Mouse (Mus musculus): ENCODE measurements at regions not wholly inside any gene's neighbourhood (a gene's known extent, or its start where the extent isn't known, plus 50 kb on each side); places are given as distances from the start of the nearest gene placed in this dataset.

GRCm38 (mm10) chr8:79476012-79476411 is 76.7 kb upstream of the Smad1 start:
- 64% methylated on average over 5 of the region's 5 CpGs for WGBS (ENCODE audit: insufficient replicate concordance)

DNA sequence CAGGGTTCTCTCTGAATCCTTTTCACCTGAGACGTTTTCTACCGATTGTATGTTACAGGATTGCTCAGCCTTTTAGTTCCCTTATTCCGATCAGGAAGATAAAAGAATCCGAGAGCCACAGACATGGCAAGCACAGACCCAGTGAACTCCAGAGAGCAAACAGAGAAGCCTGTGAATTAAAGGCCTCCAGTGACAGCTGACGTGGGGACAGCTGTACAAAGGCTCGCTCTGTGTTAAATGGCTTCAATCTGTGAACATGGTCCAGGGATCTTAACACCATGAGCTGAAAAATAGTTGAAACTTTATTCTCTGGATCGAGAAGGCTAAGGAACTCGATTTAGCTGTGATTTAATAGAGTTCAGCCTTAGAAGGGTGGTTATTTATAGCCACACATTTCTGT is 75.4 kb upstream of the Smad1 start:
- no peaks in the 10 kb centered on the region for H3K27me3 ChIP-seq (ENCODE audit: control insufficient read depth, insufficient read depth, low read depth, low read length)
- H3K36me3 ChIP-seq (ENCODE audit: control insufficient read depth, insufficient read depth): no peaks in the 10 kb centered on the region
- no peak overlapping the region for H3K27ac ChIP-seq (ENCODE audit: low read length)
- H3K4me3 ChIP-seq (ENCODE audit: low read depth, low read length): no peak overlapping the region
- no peaks in the 10 kb centered on the region for H3K4me1 ChIP-seq (ENCODE audit: control insufficient read depth, low read depth, low read length)
- ATAC-seq (ENCODE audit: low read depth): no peak
- 55% methylated on average over 8 of the region's 8 CpGs for WGBS (ENCODE audit: insufficient replicate concordance)
- no peak overlapping the region for H3K4me2 ChIP-seq (ENCODE audit: low read depth, low read length)
- H3K9ac ChIP-seq (ENCODE audit: low read depth, low read length): no peak overlapping the region
- H3K9me3 ChIP-seq (replicated peaks; ENCODE audit: control insufficient read depth, low read length): no peaks in the 10 kb centered on the region

More at GRCm38 (mm10) chr8:79476012-79476411, 76.7 kb upstream of the Smad1 start:
- ATAC-seq (ENCODE audit: low read depth): no peak
- Histone ChIP-seq H3K27ac (ENCODE audit: low read length) (no peak overlapping the region), H3K36me3 (ENCODE audit: control insufficient read depth, insufficient read depth) (no peaks in the 10 kb centered on the region), H3K27me3 (ENCODE audit: control insufficient read depth, insufficient read depth, low read depth, low read length) (no peaks in the 10 kb centered on the region), H3K9me3 (replicated peaks; ENCODE audit: control insufficient read depth, low read length) (no peaks in the 10 kb centered on the region), H3K4me1 (ENCODE audit: control insufficient read depth, low read depth, low read length) (no peaks in the 10 kb centered on the region), H3K4me3 (ENCODE audit: low read depth, low read length) (no peak overlapping the region), H3K9ac (ENCODE audit: low read depth, low read length) (no peak overlapping the region), H3K4me2 (ENCODE audit: low read depth, low read length) (no peak overlapping the region)

GRCm38 (mm10) chr8:79452101-79452500 is 52.8 kb upstream of the Smad1 start:
- H3K27me3 ChIP-seq (ENCODE audit: control insufficient read depth, insufficient read depth, low read depth, low read length): no peaks in the 10 kb centered on the region
- no peaks in the 10 kb centered on the region for H3K36me3 ChIP-seq (ENCODE audit: control insufficient read depth, insufficient read depth)
- no peak overlapping the region for H3K27ac ChIP-seq (ENCODE audit: low read length)
- H3K9me3 ChIP-seq (replicated peaks; ENCODE audit: control insufficient read depth, low read length): no peaks in the 10 kb centered on the region
- H3K4me3 ChIP-seq (ENCODE audit: low read depth, low read length): no peak overlapping the region
- H3K4me2 ChIP-seq (ENCODE audit: low read depth, low read length): no peak overlapping the region
- H3K9ac ChIP-seq (ENCODE audit: low read depth, low read length): no peak overlapping the region
- no peak for ATAC-seq (ENCODE audit: low read depth)
- H3K4me1 ChIP-seq (ENCODE audit: control insufficient read depth, low read depth, low read length): no peaks in the 10 kb centered on the region

DNA sequence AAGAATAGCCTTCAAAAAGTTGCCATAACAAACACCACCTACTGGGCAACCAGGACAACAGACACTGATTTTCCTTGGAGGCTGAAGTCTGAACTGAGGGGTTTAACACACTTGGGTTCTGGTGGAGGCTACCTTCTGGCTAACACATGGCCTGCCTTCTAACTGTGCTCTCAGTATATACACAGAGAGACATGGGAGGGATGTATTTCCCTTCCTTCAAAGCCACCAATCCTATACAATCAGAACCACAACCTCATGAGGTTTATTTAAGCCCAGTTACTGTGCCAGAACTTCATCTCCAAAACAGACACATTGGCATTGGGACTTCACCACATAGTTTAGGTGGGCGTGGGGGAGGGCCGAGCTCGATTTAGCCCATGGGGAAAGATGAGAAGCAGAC is 50.1 kb upstream of the Smad1 start:
- Histone ChIP-seq H3K27ac (ENCODE audit: low read length) (no peak overlapping the region), H3K27me3 (ENCODE audit: control insufficient read depth, insufficient read depth, low read depth, low read length) (no peaks in the 10 kb centered on the region), H3K36me3 (ENCODE audit: control insufficient read depth, insufficient read depth) (no peaks in the 10 kb centered on the region), H3K9me3 (replicated peaks; ENCODE audit: control insufficient read depth, low read length) (no peaks in the 10 kb centered on the region), H3K4me2 (ENCODE audit: low read depth, low read length) (no peak overlapping the region), H3K9ac (ENCODE audit: low read depth, low read length) (no peak overlapping the region), H3K4me3 (ENCODE audit: low read depth, low read length) (no peak overlapping the region), H3K4me1 (ENCODE audit: control insufficient read depth, low read depth, low read length) (no peaks in the 10 kb centered on the region)
- ATAC-seq (ENCODE audit: low read depth): no peak
- 75% methylated on average over 3 of the region's 3 CpGs for WGBS (ENCODE audit: insufficient replicate concordance)
